Mouse (Mus musculus) small intestine, adult 2 months (tissue): ENCODE results near the gene Pigv. TPM values are rescaled to one million over a fixed set of nuclear protein-coding genes. Genes with fewer than 3 reads are reported as not detected.

ENCODE experiments used
- H3K27ac ChIP-seq: fragments of 200-500 bp; 2 replicates; pipeline ENCODE4 v1.5.1; 2012; ENCODE audit warnings: low read depth, low read length, control low read depth, inconsistent platforms; ENCODE audit not compliant: insufficient read depth
- H3K27me3 ChIP-seq: fragments of 200-500 bp; 2 replicates; pipeline ENCODE4 v1.6.1; 2012; ENCODE audit warnings: mild to moderate bottlenecking, moderate library complexity, low read length, inconsistent platforms; ENCODE audit not compliant: control insufficient read depth, insufficient read depth
- H3K36me3 ChIP-seq: fragments of 200-500 bp; 2 replicates; pipeline ENCODE4 v1.6.1; 2012; ENCODE audit warnings: mild to moderate bottlenecking, low read length, control low read depth, inconsistent platforms; ENCODE audit not compliant: control insufficient read depth, insufficient read depth
- H3K4me1 ChIP-seq: fragments of 200-500 bp; 2 replicates; pipeline ENCODE4 v1.6.1; 2012; ENCODE audit warnings: low read length, inconsistent platforms, mixed read lengths; ENCODE audit not compliant: control insufficient read depth, insufficient read depth, insufficient read length
- H3K4me3 ChIP-seq: fragments of 200-500 bp; 2 replicates; pipeline ENCODE4 v1.5.1; 2012; ENCODE audit warnings: low read depth, mild to moderate bottlenecking, control low read depth, inconsistent platforms, low read length, moderate library complexity
- CTCF ChIP-seq: fragments of 200-500 bp; IDR thresholded peaks from 2 replicates; pipeline ENCODE4 v1.5.1; 2012; ENCODE audit warnings: low read depth, mild to moderate bottlenecking, control low read depth, inconsistent platforms, low read length, moderate library complexity, mixed read lengths; ENCODE audit not compliant: insufficient replicate concordance, insufficient read length; ENCODE audit errors: extremely low read depth
- POLR2A ChIP-seq: fragments of 200-500 bp; IDR thresholded peaks from 2 replicates; pipeline ENCODE4 v1.6.1; 2012; ENCODE audit warnings: low read depth, mild to moderate bottlenecking, control low read depth, inconsistent platforms, low read length, moderate library complexity
- WGBS: fragments of 180-500 bp; shearing (Covaris S2); methylation state at CpG from one replicate; pipeline ENCODE4 v1.1.7; 2018; 5-methylcytosine and 5-hydroxymethylcytosine counted together
- polyA plus RNA-seq: library from polyadenylated mRNA; depleted of rRNA; stranded (reverse); fragments of >200 nt; gene quantifications from 2 replicates; pipeline ENCODE4 v1.2.3, GENCODE M21; 2012; rRNA removed

Pigv gene
- polyA plus RNA-seq, 1 experiment = 8.9 TPM

DNA sequence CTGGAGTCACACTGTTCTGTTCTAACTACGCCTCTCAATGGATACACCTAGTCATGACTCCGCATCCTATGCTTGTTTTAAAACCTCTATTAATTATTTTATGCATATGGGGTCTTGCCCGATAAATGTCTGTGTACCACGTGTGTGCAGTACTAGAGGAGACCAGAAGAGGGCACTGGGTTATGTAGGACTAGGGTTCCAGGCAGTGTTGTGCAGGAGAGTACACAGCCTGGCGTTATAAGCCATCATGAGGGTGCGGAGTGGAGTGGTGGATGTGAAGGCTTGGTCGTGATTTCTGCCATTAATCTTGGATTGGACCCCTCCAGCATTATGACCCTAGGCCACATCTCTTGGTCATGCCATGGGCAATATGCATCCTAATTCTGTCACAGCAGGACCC, 60.0 kb downstream of the Pigv start:
- peaks cover 14% of the 10 kb centered on the region for H3K4me1 ChIP-seq
- WGBS = over 99% methylated on average over 7 of the region's 7 CpGs
- peaks cover 17% of the 10 kb centered on the region; the same call in 1 of the 2 replicates for H3K36me3 ChIP-seq
- TF ChIP-seq CTCF (no peak), POLR2A (no peak)
- H3K4me3 ChIP-seq = no peak overlapping the region
- H3K27me3 ChIP-seq = no peaks in the 10 kb centered on the region
- H3K27ac ChIP-seq = no peak overlapping the region

- TF ChIP-seq POLR2A = no peak
- no peak for TF ChIP-seq CTCF
- Histone ChIP-seq H3K4me3 (no peak overlapping the region), H3K27me3 (no peaks in the 10 kb centered on the region), H3K4me1 (peaks cover 17% of the 10 kb centered on the region), H3K27ac (no peak overlapping the region), H3K36me3 (peaks cover 17% of the 10 kb centered on the region; the same call in 1 of the 2 replicates)
- 98% methylated on average over 5 of the region's 5 CpGs for WGBS
Observed at GRCm38 (mm10) chr4:133611815-133612214, 60.6 kb downstream of the Pigv start.

Other genes starting within 250 kb of the Pigv start
- gene Tent5b, start 192.5 kb downstream of the Pigv start, polyA plus RNA-seq = 1.8 and 2.1 TPM in 2 replicates
- gene Trnp1, start 174.1 kb downstream of the Pigv start, polyA plus RNA-seq = 6.1 and 6.2 TPM in 2 replicates
- 44.4 and 71.0 TPM in 2 replicates for gene Kdf1, start 153.7 kb downstream of the Pigv start, polyA plus RNA-seq
- gene Nudc, start 126.7 kb downstream of the Pigv start, polyA plus RNA-seq = 9.3 and 16.1 TPM in 2 replicates
- 1.8 and 23.0 TPM in 2 replicates for gene Nr0b2, start 119.3 kb downstream of the Pigv start, polyA plus RNA-seq
- 4.1 and 7.3 TPM in 2 replicates for gene Gpatch3, start 97.9 kb downstream of the Pigv start, polyA plus RNA-seq
- 40.7 and 77.8 TPM in 2 replicates for gene Gpn2, start 88.3 kb downstream of the Pigv start, polyA plus RNA-seq
- 175 and 423 TPM in 2 replicates for gene Sfn, start 70.5 kb downstream of the Pigv start, polyA plus RNA-seq
- 18.7 and 36.7 TPM in 2 replicates for gene Zdhhc18, start 22.5 kb downstream of the Pigv start, polyA plus RNA-seq
- gene Arid1a, start 84.1 kb upstream of the Pigv start, polyA plus RNA-seq = 42.1 and 74.9 TPM in 2 replicates
- gene Rps6ka1, start 215.2 kb upstream of the Pigv start, polyA plus RNA-seq = 91.5 and 220 TPM in 2 replicates